Mouse (Mus musculus) heart, postnatal 4 days (tissue): ENCODE results near the gene Tm2d3. TPM values are rescaled to one million over a fixed set of nuclear protein-coding genes. Genes with fewer than 3 reads are reported as not detected.

ENCODE experiments used
- DNase-seq: peaks from one replicate; pipeline ENCODE4 v3.0.0; 2021
- total RNA-seq, 2 experiments: library from RNA; stranded (reverse); gene quantifications; 2 replicates each; pipeline ENCODE4 v1.2.3; 2021

Gene Tm2d3
- total RNA-seq: 10 to 100 TPM; 17.2 to 20.1 TPM

GRCm38 (mm10) chr7:65690869-65691268, at the start of gene Tm2d3:
TSS of gene Tm2d3 (plus strand) at chr7:65691169.
- DNase-seq: no peak

GRCm38 (mm10) chr7:65642371-65643304, 48.3 kb upstream of the Tm2d3 start:
- DNase-seq: no peak

DNA sequence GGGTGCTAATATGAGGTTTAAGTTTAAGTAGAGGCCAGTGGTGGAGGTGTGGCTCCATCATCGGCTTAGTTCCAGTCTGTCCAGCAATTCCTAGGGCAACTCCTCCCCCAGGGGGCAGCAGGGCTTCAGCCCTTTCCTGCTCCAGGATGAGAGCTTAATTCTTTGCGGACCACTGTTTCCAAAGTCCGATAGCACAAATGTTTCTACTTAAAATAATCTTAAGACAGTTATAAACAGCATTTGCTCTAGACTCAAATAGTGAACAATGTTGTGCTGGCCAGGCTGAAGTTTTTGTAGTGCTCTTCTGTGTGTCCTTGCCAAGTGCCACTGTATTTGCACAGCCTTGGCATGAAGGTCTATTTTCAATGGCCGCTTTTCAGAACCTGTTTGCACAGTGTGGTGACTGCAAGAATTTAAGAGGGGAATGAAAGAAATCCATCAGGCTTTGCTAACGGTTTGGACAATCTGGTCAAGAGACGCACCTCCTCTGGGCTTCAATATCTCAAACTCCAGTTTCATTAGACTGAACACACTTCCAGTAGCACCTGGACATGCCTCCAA, 47.0 kb upstream of the Tm2d3 start:
- peak; percentile 6 for DNase-seq

- peak; percentile 96 for DNase-seq
Measured at GRCm38 (mm10) chr7:65644643-65645351, 46.2 kb upstream of the Tm2d3 start, which contains the start of gene Tarsl2. TSS of gene Tarsl2 (plus strand) at chr7:65644898.

DNA sequence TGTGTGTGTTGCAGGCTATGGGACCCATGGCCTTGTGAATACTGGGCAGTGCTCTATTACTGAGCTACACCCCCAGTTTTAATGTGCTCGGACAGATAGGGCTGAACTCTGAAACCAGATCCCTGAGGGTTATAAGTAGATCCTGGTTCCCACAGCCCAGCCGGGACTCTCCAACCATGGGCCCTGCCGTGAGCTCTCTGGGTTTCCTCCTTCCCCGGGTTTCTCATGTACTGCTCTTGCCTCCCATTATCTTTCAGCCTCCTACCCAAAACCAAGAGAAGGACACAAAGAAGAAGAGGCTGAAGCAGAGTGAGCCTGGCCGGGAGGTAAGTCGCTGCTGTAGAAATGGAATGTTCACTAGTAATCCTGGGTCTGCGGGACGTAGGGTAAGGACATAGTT, 45.0 kb upstream of the Tm2d3 start:
- no peak for DNase-seq

- no peak for DNase-seq
Measured at GRCm38 (mm10) chr7:65650662-65651061, 40.3 kb upstream of the Tm2d3 start.

DNA sequence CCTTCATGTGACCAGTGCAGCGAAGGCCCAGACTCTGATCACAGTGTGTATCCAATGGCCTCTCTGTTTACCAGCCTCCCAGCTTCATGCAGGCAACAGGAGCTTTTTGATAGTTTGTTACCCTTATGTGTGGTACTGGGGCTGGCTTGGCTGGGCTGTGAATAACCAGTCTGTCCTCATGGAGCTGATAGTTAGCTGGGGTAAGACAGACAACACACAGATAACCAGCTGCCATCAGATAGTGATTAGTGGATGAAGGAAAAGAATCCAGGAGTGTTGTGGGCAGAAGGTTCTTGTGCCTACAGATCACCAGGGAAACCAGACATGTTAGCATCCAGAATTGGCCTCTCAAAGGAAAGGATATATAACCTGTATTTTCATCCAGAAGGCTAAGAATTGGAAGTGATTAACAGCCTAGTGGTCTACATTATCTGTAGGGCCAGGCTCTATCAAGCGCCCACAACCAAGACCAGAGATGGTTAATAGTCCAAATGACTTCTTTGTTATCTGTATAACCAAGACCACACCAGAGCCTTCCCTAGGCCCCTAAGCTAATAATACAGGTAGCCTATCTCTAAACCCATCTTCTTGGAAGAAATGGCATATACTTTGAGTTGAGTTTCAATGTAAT, 33.4 kb upstream of the Tm2d3 start:
- no peak for DNase-seq

- DNase-seq: no peak
Measured at GRCm38 (mm10) chr7:65663225-65663790, 27.7 kb upstream of the Tm2d3 start.

- DNase-seq: peak; percentile 10
Measured at GRCm38 (mm10) chr7:65663886-65664285, 27.1 kb upstream of the Tm2d3 start.

- DNase-seq: no peak
Measured at GRCm38 (mm10) chr7:65667491-65667890, 23.5 kb upstream of the Tm2d3 start.

DNA sequence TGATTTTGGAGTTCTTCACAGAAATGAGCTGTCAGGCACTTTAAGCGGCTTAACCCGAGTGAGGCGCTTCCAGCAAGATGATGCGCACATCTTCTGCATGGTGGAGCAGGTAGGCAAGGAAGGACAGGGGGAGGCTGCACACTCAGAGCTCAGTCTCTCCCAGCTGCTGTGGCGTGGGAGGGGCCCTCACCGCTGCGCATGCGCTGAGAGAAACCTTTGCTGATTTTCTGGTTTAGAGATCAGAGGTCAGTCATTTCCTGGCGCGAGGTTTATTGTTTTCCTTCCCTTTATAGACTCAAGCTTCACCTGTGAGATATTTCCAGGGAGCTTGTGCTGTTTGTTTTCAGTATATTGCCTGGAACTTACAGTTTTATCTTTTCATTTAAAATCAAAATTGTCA, 12.9 kb upstream of the Tm2d3 start:
- no peak for DNase-seq

- DNase-seq: no peak
Measured at GRCm38 (mm10) chr7:65678900-65679595, 11.9 kb upstream of the Tm2d3 start.

DNA sequence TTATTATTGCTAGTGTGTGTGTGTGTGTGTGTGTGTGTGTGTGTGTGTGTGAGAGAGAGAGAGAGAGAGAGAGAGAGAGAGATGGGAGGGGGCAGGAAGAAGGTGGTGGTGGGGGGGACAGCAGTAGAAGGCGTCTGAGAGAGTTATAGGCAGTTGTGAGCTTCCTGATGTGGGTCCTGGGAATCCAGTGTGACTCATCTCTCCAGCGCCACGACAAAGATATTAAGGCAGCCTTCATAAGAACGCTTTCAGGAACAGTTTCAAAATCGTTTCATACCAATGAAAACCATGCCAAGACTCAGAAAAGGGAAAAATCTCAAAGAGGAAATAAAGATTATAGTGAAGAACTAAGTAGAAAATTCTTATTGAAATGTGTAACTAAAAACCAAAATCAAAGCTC, 9.8 kb upstream of the Tm2d3 start:
- no peak for DNase-seq

GRCm38 (mm10) chr7:65684256-65684835, 6.6 kb upstream of the Tm2d3 start:
- DNase-seq: no peak

GRCm38 (mm10) chr7:65686664-65687063, 4.3 kb upstream of the Tm2d3 start:
- no peak for DNase-seq

DNA sequence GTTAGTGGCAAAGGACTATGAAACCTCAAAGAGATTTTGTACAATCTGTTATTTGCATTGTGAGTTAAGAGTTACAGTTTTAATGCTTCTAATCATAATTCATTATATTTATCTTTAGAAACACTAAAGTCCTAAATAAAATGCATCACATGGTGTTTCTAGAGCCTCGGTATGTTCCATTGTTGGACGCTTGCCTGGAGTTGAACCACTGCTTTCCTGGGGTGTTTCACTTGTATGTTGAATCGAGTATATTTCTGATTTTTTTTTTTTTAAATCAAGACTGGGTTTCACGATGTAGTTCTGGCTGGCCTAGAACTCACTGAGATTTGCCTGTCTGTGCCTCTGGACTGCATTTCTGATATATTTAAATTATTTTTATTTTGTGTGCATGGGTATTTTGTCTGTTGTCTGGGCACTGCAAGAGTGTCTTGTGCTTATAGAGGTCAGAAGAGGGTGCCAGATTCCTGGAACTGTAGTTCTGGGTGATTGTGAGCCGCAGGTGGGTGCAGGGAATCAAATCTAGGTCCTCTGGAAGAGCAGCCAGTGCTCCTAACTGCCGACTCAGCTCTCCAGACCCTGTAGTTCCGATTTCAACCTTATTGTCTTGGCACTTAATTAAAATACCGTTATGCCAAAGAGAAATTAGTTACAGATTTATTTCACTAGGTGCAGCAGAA, 1.1 kb downstream of the Tm2d3 start:
- no peak for DNase-seq

DNA sequence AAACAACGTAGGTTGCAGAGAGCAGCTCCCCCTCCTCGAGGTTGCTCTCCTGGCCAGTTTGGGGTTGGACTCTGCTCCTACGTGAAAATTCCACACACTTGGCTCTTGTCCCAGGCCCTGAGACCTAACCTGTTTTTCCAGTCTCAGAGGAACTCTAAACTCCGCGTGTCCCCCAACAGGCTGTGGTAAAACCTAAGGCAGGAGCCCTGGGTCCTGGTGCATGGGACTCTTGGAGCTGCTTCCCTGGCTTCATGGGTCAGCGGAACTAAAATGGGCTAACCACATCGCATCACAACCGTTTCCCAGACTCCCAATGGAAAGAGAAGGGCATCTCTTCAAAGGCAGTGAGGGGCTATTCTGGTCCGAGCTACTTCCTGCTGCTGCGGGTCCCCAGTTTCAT, 1.9 kb downstream of the Tm2d3 start:
- no peak for DNase-seq

DNA sequence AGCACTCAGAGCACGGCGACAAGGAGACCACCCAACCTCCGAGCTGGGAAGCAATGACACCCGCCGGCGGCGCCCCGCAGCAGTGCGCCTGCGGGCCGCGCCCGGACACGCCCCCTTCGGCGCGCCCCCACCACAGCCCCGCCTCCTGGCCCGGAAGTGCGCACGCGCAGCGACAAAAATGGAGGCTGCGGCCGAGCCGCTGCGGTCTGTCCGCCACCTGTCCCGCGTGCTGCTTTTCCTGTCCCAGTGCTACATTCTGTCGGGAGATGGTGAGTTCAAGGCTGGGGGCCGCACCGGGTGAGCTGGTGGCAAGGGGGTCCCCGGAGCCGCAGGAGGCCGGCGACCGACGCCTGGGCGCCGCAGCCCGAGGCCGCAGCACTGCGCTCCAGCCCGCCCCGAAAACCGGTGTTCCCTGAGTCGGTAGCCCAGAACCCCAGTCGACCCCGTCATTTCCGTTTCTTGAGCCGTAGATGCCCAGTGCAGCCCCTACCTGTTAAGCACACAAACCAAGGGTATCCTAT, 2.4 kb downstream of the Tm2d3 start:
- DNase-seq: peak; percentile 93

GRCm38 (mm10) chr7:65696450-65696849, 5.5 kb downstream of the Tm2d3 start:
- no peak for DNase-seq

DNA sequence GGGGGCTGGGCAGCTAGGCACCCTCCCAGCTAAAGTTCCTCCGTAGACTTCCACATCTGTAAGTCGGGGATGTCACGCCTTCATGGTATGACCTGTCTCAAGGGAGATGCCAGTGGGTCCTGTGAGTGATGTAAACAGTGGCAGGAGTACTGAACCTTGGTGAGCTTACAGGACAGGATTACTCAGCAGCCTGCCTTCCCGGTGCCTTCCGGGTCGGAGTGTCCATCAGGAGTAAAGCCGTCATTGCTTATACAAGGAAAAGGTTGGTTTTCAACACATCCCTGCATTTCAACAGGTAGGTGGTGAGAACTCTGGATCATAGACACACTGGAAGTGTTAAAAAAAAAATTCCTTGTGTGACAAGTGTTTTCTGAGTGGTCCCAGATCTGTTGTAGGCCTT, 11.1 kb downstream of the Tm2d3 start:
- no peak for DNase-seq
